Mouse (Mus musculus) megakaryocyte progenitor cell, adult 5-6 weeks (primary cell): ENCODE data around the gene Ankrd39. TPM values are rescaled to one million over a fixed set of nuclear protein-coding genes. Genes with fewer than 3 reads are reported as not detected.
A peak's percentile ranks its signal among the peaks of the same experiment; 100 is the strongest.

Experiments
- ATAC-seq: replicated peaks from 2 replicates; pipeline ENCODE4 v1.8.0; 2016; ENCODE audit warnings: mild to moderate bottlenecking, moderate TSS enrichment, inconsistent platforms; ENCODE audit not compliant: poor library complexity
- total RNA-seq, 2 experiments: library from RNA; stranded (forward) in 1 of 2; stranded (reverse) in 1 of 2; fragments of 157-497, 149-512 nt in 1 of 2; fragments of 200-1000 nt in 1 of 2; gene quantifications; 2 replicates each; pipeline versions ENCODE4 v1.2.3 to v1.2.4; 2015 to 2017

Ankrd39 gene
- total RNA-seq, 2 experiments from 2014 or later = 4.6 to 7.3 TPM

- no peak for ATAC-seq
Measured at GRCm38 (mm10) chr1:36493299-36493698, 53.9 kb downstream of the Ankrd39 start.

GRCm38 (mm10) chr1:36492416-36493139 lies 54.7 kb downstream of the Ankrd39 start:
- ATAC-seq = peak; percentile 37; the same call in 1 of the 2 replicates

GRCm38 (mm10) chr1:36489661-36490060 lies 57.6 kb downstream of the Ankrd39 start:
- ATAC-seq = no peak

Other genes starting within 250 kb of the Ankrd39 start
- 13.2 and 13.8 TPM in 2 replicates for gene Arid5a, start 239.7 kb downstream of the Ankrd39 start, total RNA-seq (2015)
- gene Arid5a, start 239.7 kb downstream of the Ankrd39 start, total RNA-seq (2017) = 24.9 and 29.5 TPM in 2 replicates
- 14.0 and 15.1 TPM in 2 replicates for gene Kansl3, start 178.3 kb downstream of the Ankrd39 start, total RNA-seq (2015)
- gene Kansl3, start 178.3 kb downstream of the Ankrd39 start, total RNA-seq (2017) = 31.7 and 46.5 TPM in 2 replicates
- not detected in 2 replicates for gene Fer1l5, start 175.2 kb downstream of the Ankrd39 start, total RNA-seq (2015)
- 0.04 and 0.30 TPM in 2 replicates for gene Fer1l5, start 175.2 kb downstream of the Ankrd39 start, total RNA-seq (2017)
- 17.0 and 23.0 TPM in 2 replicates for gene Lman2l, start 102.2 kb downstream of the Ankrd39 start, total RNA-seq (2015)
- gene Lman2l, start 102.2 kb downstream of the Ankrd39 start, total RNA-seq (2017) = 6.5 and 7.1 TPM in 2 replicates
- 10.0 and 12.1 TPM in 2 replicates for gene Cnnm4, start 75.8 kb downstream of the Ankrd39 start, total RNA-seq (2015)
- gene Cnnm4, start 75.8 kb downstream of the Ankrd39 start, total RNA-seq (2017) = 7.0 and 8.4 TPM in 2 replicates
- 13.0 and 15.2 TPM in 2 replicates for gene Cnnm3, start 35.6 kb downstream of the Ankrd39 start, total RNA-seq (2015)
- gene Cnnm3, start 35.6 kb downstream of the Ankrd39 start, total RNA-seq (2017) = 8.0 and 13.0 TPM in 2 replicates
- gene Ankrd23, start 10.6 kb downstream of the Ankrd39 start, total RNA-seq (2015) = 1.3 and 2.5 TPM in 2 replicates
- 4.8 and 7.4 TPM in 2 replicates for gene Ankrd23, start 10.6 kb downstream of the Ankrd39 start, total RNA-seq (2017)
- gene Gm42417, start 8.0 kb downstream of the Ankrd39 start, total RNA-seq (2015) = 0.62 and 0.83 TPM in 2 replicates
- gene Gm42417, start 8.0 kb downstream of the Ankrd39 start, total RNA-seq (2017) = 3.1 TPM in 1 of 2 replicates, not detected in the other
- 0.42 and 0.66 TPM in 2 replicates for gene Sema4c, start 10.9 kb upstream of the Ankrd39 start, total RNA-seq (2015)
- gene Sema4c, start 10.9 kb upstream of the Ankrd39 start, total RNA-seq (2017) = 0.64 and 1.00 TPM in 2 replicates
- not detected in 2 replicates for gene Fam178b, start 135.7 kb upstream of the Ankrd39 start, total RNA-seq (2015)
- not detected in 2 replicates for gene Fam178b, start 135.7 kb upstream of the Ankrd39 start, total RNA-seq (2017)
- gene Cox5b, start 144.0 kb upstream of the Ankrd39 start, total RNA-seq (2015) = 534 and 624 TPM in 2 replicates
- 550 and 674 TPM in 2 replicates for gene Cox5b, start 144.0 kb upstream of the Ankrd39 start, total RNA-seq (2017)
- not detected in 2 replicates for gene 4933424G06Rik, start 162.7 kb upstream of the Ankrd39 start, total RNA-seq (2015)
- gene 4933424G06Rik, start 162.7 kb upstream of the Ankrd39 start, total RNA-seq (2017) = not detected in 2 replicates
- 21.5 and 22.7 TPM in 2 replicates for gene Actr1b, start 167.0 kb upstream of the Ankrd39 start, total RNA-seq (2015)
- 55.0 TPM in 2 replicates for gene Actr1b, start 167.0 kb upstream of the Ankrd39 start, total RNA-seq (2017)
- 0.10 and 0.37 TPM in 2 replicates for gene Zap70, start 214.4 kb upstream of the Ankrd39 start, total RNA-seq (2015)
- gene Zap70, start 214.4 kb upstream of the Ankrd39 start, total RNA-seq (2017) = not detected in 2 replicates